Mouse (Mus musculus) stomach, embryonic 14.5 days (tissue): ENCODE measurements around the gene Ctrl. TPM values are rescaled to one million over a fixed set of nuclear protein-coding genes. Genes with fewer than 3 reads are reported as not detected.

Experiments
- ATAC-seq: fragments of 200-750 bp; cut with Nextera tagmentation; 2 replicates; pipeline ENCODE4 v1.8.0; 2017; ENCODE audit warnings: low read depth, moderate TSS enrichment; ENCODE audit not compliant: insufficient number of reproducible peaks, insufficient read depth, low FRiP score
- H3K27ac ChIP-seq: fragments of 300-500 bp; sonication (generic); 2 replicates; pipeline ENCODE4 v1.5.1; 2014; ENCODE audit warnings: mild to moderate bottlenecking, low read length, moderate library complexity, mixed read lengths
- H3K27me3 ChIP-seq: fragments of 300-500 bp; sonication (generic); 2 replicates; pipeline ENCODE4 v1.6.1; 2014; ENCODE audit warnings: low read length, control low read depth, mixed read lengths; ENCODE audit not compliant: control insufficient read depth, insufficient read depth
- H3K36me3 ChIP-seq: fragments of 300-500 bp; sonication (generic); 2 replicates; pipeline ENCODE4 v1.6.1; 2014; ENCODE audit warnings: mild to moderate bottlenecking, control low read depth, low read length, moderate library complexity, mixed read lengths; ENCODE audit not compliant: control insufficient read depth, insufficient read depth
- H3K4me1 ChIP-seq: fragments of 300-500 bp; sonication (generic); 2 replicates; pipeline ENCODE4 v1.6.1; 2014; ENCODE audit warnings: low read length, control low read depth, mixed read lengths; ENCODE audit not compliant: control insufficient read depth, insufficient read depth
- H3K4me2 ChIP-seq: fragments of 300-500 bp; sonication (generic); replicated peaks from 2 replicates; pipeline ENCODE4 v1.6.1; 2014; ENCODE audit warnings: low read depth, low read length, control low read depth
- H3K4me3 ChIP-seq: fragments of 300-500 bp; sonication (generic); 2 replicates; pipeline ENCODE4 v1.5.1; 2014; ENCODE audit warnings: low read depth, low read length, control low read depth
- H3K9ac ChIP-seq: fragments of 300-500 bp; sonication (generic); replicated peaks from 2 replicates; pipeline ENCODE4 v1.6.1; 2014; ENCODE audit warnings: low read depth, mild to moderate bottlenecking, control low read depth, low read length, moderate library complexity, mixed read lengths
- H3K9me3 ChIP-seq: fragments of 300-500 bp; sonication (generic); 2 replicates; pipeline ENCODE4 v1.6.1; 2016; ENCODE audit warnings: low read depth, low read length, control low read depth; ENCODE audit not compliant: control insufficient read depth
- WGBS: fragments of 180-500 bp; shearing (Covaris S2); extraction: QIAGEN DNeasy Blood & Tissue Kit; methylation state at CpG from one replicate; pipeline ENCODE4 v1.1.7; 2014; 5-methylcytosine and 5-hydroxymethylcytosine counted together
- microRNA-seq: library from miRNA; unstranded; fragments of <30 nt; microRNA quantifications from one replicate; pipeline ENCODE4, GENCODE M21; 2016
- polyA plus RNA-seq: library from polyadenylated mRNA; unstranded; fragments of >200 nt; fragmentation: Nextera tagmentation; extraction: Ambion mirVana; gene quantifications from 2 replicates; pipeline ENCODE4 v1.2.1, GENCODE M21; 2014

Ctrl gene
- polyA plus RNA-seq, 1 experiment from 2014 or later, result 0.98 TPM

GRCm38 (mm10) chr8:105900180-105900940 lies 33.3 kb downstream of the Ctrl start, which contains the start of gene Pskh1:
Pskh1 (plus strand) TSS chr8:105900441.
- ATAC-seq, result peak; percentile 94
- H3K4me1 ChIP-seq, result peaks cover 6% of the 10 kb centered on the region; the same call in 1 of the 2 replicates
- peak within 1 kb of the TSS; percentile 84 for H3K4me3 ChIP-seq
- under 1% methylated on average over 68 of the region's 68 CpGs for WGBS
- H3K4me2 ChIP-seq, result peak within 1 kb of the TSS; percentile 72
- H3K9ac ChIP-seq, result peak within 1 kb of the TSS; percentile 87
- H3K36me3 ChIP-seq, result no peaks in the 10 kb centered on the region; the same call in 1 of the 2 replicates
- H3K27ac ChIP-seq, result peak within 1 kb of the TSS; percentile 87
- H3K27me3 ChIP-seq, result no peaks in the 10 kb centered on the region
- no peaks in the 10 kb centered on the region for H3K9me3 ChIP-seq

DNA sequence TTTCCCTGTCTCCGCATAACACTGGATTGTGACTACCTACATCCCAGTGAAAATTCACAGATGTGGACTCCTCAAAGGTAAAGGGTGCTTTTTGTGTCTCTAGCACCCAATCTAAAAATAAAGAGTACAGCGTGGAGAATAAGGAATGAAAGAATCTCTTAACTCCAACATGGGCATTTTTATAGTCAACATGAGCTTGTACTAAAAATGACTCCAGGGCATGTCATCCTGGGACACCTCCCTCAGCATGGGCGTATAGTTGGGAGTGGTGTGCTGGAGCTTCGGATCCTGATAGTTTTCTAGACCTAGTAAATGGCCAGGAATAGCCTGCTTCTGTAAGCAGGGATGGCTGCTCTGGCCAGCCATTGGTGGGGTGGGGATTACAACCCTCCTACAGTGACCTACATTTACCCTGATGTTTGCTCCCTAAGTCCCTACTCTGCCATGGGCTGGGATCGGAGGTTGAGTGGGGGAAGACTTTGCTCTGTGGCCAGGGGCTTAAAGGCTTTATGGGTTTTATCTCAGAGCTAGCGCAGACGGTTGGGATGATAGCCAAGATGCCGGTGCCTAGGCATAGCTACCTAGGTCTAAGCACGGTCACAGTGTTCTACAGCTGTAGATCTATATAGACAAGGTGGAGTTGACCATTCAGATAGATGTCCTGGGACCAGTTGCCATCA lies 35.7 kb downstream of the Ctrl start:
- Histone ChIP-seq H3K27ac (no peak overlapping the region), H3K4me3 (no peak overlapping the region), H3K4me2 (no peak overlapping the region), H3K27me3 (no peaks in the 10 kb centered on the region), H3K36me3 (peaks cover under 1% of the 10 kb centered on the region; the same call in 1 of the 2 replicates), H3K9me3 (no peaks in the 10 kb centered on the region), H3K9ac (no peak overlapping the region), H3K4me1 (peaks cover 6% of the 10 kb centered on the region; the same call in 1 of the 2 replicates)
- 79% methylated on average over 9 of the region's 9 CpGs for WGBS
- ATAC-seq, result no peak

DNA sequence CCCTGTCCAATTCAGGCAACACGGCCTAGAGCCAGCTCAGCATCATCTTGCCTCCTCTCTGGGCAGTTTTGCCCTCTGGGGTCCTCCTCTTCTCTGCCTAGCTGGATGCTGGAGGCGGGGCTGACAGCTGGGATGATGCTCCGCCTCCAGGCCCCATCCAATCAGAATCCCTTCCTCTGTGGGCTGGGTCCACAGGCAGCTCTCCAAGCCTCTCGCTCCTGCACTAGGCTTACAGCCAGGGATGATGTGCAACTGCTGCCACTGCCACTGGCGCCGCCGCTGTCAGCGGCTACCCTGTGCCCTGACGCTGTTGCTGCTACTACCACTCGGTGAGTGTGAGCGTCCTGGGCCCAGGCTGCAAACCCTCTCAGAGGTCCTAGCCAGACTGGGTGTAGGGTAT lies 40.3 kb downstream of the Ctrl start, which contains the start of gene Nrn1l:
Gene Nrn1l (plus strand): TSS at position 229 of the 400 bp plus-strand sequence.
- H3K4me3 ChIP-seq, result no peak within 1 kb of the TSS
- no peak within 1 kb of the TSS for H3K9ac ChIP-seq
- H3K27ac ChIP-seq, result no peak within 1 kb of the TSS
- H3K36me3 ChIP-seq, result peaks cover 43% of the 10 kb centered on the region
- H3K27me3 ChIP-seq, result no peaks in the 10 kb centered on the region
- ATAC-seq, result peak; percentile 69; the same call in 1 of the 2 replicates
- 8% methylated on average over 11 of the region's 11 CpGs for WGBS
- H3K4me2 ChIP-seq, result no peak within 1 kb of the TSS
- no peaks in the 10 kb centered on the region for H3K4me1 ChIP-seq
- H3K9me3 ChIP-seq, result no peaks in the 10 kb centered on the region

- H3K9me3 ChIP-seq, result no peaks in the 10 kb centered on the region
- no peak overlapping the region for H3K4me3 ChIP-seq
- H3K4me1 ChIP-seq, result no peaks in the 10 kb centered on the region
- WGBS, result 80% methylated on average over 6 of the region's 6 CpGs
- H3K27ac ChIP-seq, result no peak overlapping the region
- no peak overlapping the region for H3K4me2 ChIP-seq
- no peaks in the 10 kb centered on the region for H3K27me3 ChIP-seq
- peaks cover 52% of the 10 kb centered on the region for H3K36me3 ChIP-seq
- no peak for ATAC-seq
- no peak overlapping the region for H3K9ac ChIP-seq
Measured at GRCm38 (mm10) chr8:105892432-105892831, 41.2 kb downstream of the Ctrl start.

DNA sequence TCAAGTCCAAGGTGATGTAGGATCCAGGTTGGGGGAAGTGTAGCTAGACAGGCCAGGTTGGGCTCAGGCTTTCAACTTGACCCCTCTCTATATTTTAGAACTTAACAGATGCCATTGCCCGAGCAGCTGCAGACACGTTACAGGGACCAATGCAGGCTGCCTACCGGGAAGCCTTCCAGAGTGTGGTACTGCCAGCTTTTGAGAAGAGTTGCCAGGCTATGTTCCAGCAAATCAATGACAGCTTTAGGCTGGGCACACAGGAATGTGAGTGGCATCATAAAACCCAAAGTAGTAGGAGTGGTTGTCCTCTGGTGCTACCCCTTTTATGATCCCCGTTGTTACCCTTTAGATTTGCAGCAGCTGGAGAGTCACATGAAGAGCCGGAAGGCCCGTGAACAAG lies 42.8 kb downstream of the Ctrl start:
- Histone ChIP-seq H3K4me1 (no peaks in the 10 kb centered on the region), H3K27me3 (no peaks in the 10 kb centered on the region), H3K36me3 (peaks cover 68% of the 10 kb centered on the region), H3K4me2 (no peak overlapping the region), H3K9me3 (no peaks in the 10 kb centered on the region), H3K4me3 (no peak overlapping the region), H3K27ac (no peak overlapping the region), H3K9ac (no peak overlapping the region)
- no peak for ATAC-seq
- WGBS, result 95% methylated on average over 6 of the region's 6 CpGs

DNA sequence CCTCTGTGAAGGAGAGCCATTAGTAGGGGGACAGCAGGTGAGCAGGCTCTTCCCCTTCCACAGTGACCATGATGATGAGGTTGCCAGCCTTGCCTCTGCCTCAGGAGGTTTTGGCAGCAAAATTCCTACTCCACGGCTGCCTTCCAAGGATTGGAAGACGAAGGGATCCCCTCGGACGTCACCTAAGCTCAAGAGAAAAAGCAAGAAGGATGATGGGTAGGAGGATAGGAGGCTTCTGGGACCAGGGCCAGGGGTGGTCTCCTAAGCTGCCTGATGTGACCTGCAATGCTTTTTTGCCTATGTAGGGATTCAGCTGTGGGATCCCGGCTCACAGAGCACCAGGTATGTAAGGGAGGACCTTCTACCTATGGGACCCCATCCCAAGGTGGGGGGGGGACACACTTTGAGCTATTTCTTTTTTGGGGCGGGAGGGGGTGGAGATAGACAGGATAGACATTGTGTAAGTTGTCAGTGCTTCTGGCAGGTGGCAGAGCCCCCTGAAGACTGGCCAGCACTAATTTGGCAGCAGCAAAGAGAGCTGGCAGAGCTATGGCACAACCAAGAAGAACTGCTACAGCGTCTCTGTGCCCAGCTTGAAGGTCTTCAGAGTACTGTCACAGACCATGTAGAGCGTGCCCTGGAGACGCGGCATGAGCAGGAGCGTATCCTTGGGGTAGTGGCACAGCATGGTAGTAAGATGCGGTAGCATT lies 43.8 kb downstream of the Ctrl start:
- Histone ChIP-seq H3K9ac (no peak overlapping the region), H3K4me2 (no peak overlapping the region), H3K36me3 (peaks cover 78% of the 10 kb centered on the region), H3K27ac (no peak overlapping the region), H3K4me3 (no peak overlapping the region), H3K4me1 (no peaks in the 10 kb centered on the region), H3K27me3 (no peaks in the 10 kb centered on the region), H3K9me3 (no peaks in the 10 kb centered on the region)
- WGBS, result 92% methylated on average over 12 of the region's 12 CpGs
- ATAC-seq, result no peak

Small RNA genes lying within 50 kb of the gene (microRNA-seq; reads per million reads assigned to microRNA genes)
- not detected for gene Mir7074

Other genes starting within 250 kb of the Ctrl start
- gene Carmil2, start 247.6 kb downstream of the Ctrl start, polyA plus RNA-seq, result 1.0 and 1.1 TPM in 2 replicates
- 59.0 and 63.5 TPM in 2 replicates for gene Acd, start 232.8 kb downstream of the Ctrl start, polyA plus RNA-seq
- 15.9 and 18.0 TPM in 2 replicates for gene Pard6a, start 232.7 kb downstream of the Ctrl start, polyA plus RNA-seq
- gene 4933405L10Rik, start 226.2 kb downstream of the Ctrl start, polyA plus RNA-seq, result not detected in 2 replicates
- gene Enkd1, start 225.7 kb downstream of the Ctrl start, polyA plus RNA-seq, result 22.5 and 26.5 TPM in 2 replicates
- gene Gfod2, start 175.2 kb downstream of the Ctrl start, polyA plus RNA-seq, result 14.4 and 14.5 TPM in 2 replicates
- 15.0 and 18.4 TPM in 2 replicates for gene Ranbp10, start 106.5 kb downstream of the Ctrl start, polyA plus RNA-seq
- 0.30 TPM in 1 of 2 replicates, not detected in the other for gene Tsnaxip1, start 106.1 kb downstream of the Ctrl start, polyA plus RNA-seq
- gene Cenpt, start 80.6 kb downstream of the Ctrl start, polyA plus RNA-seq, result 47.2 and 52.3 TPM in 2 replicates
- 51.4 and 56.4 TPM in 2 replicates for gene Thap11, start 78.7 kb downstream of the Ctrl start, polyA plus RNA-seq
- gene Nutf2, start 73.3 kb downstream of the Ctrl start, polyA plus RNA-seq, result 265 and 276 TPM in 2 replicates
- 34.4 and 36.9 TPM in 2 replicates for gene Edc4, start 53.0 kb downstream of the Ctrl start, polyA plus RNA-seq
- 0.60 and 0.90 TPM in 2 replicates for gene Nrn1l, start 40.3 kb downstream of the Ctrl start, polyA plus RNA-seq
- gene Pskh1, start 33.4 kb downstream of the Ctrl start, polyA plus RNA-seq, result 30.2 and 30.5 TPM in 2 replicates
- 40.0 and 42.6 TPM in 2 replicates for gene Psmb10, start 4.6 kb upstream of the Ctrl start, polyA plus RNA-seq
- gene Lcat, start 9.5 kb upstream of the Ctrl start, polyA plus RNA-seq, result 1.6 and 2.1 TPM in 2 replicates
- 38.1 and 39.3 TPM in 2 replicates for gene Slc12a4, start 32.2 kb upstream of the Ctrl start, polyA plus RNA-seq
- gene Dpep3, start 45.6 kb upstream of the Ctrl start, polyA plus RNA-seq, result not detected in 2 replicates
- 22.8 and 23.6 TPM in 2 replicates for gene Dus2, start 57.5 kb upstream of the Ctrl start, polyA plus RNA-seq
- 0.29 TPM in 1 of 2 replicates, not detected in the other for gene Dpep2nb, start 72.1 kb upstream of the Ctrl start, polyA plus RNA-seq
- gene Ddx28, start 78.0 kb upstream of the Ctrl start, polyA plus RNA-seq, result 16.4 and 18.4 TPM in 2 replicates
- 9.6 and 10.5 TPM in 2 replicates for gene Nfatc3, start 125.0 kb upstream of the Ctrl start, polyA plus RNA-seq
- gene Esrp2, start 203.1 kb upstream of the Ctrl start, polyA plus RNA-seq, result 30.0 and 35.4 TPM in 2 replicates
- gene Pla2g15, start 216.5 kb upstream of the Ctrl start, polyA plus RNA-seq, result 3.9 and 4.0 TPM in 2 replicates
- 60.4 and 65.6 TPM in 2 replicates for gene Slc7a6, start 235.0 kb upstream of the Ctrl start, polyA plus RNA-seq